Mouse (Mus musculus): ENCODE measurements around the gene Csgalnact2. TPM values are rescaled to one million over a fixed set of nuclear protein-coding genes. Genes with fewer than 3 reads are reported as not detected.
A peak's percentile ranks its signal among the peaks of the same experiment; 100 is the strongest.

Gene Csgalnact2
- polyA plus RNA-seq, 1 experiment = 7.1 TPM

- no peak for TF ChIP-seq CTCF (IDR thresholded peaks at IDR 0.05; ENCODE audit: low read depth, low read length)
- no peak for TF ChIP-seq POLR2A (IDR thresholded peaks at IDR 0.05; ENCODE audit: insufficient read depth, low read length)
- TF ChIP-seq EP300 (IDR thresholded peaks at IDR 0.05; ENCODE audit: insufficient read depth, low read depth, low read length) = no peak
- no peak overlapping the region for H3K27ac ChIP-seq (ENCODE audit: insufficient read depth, low read length)
Measured at GRCm38 (mm10) chr6:118127827-118128487, 11.0 kb downstream of the Csgalnact2 start.

GRCm38 (mm10) chr6:118127198-118127597, 11.7 kb downstream of the Csgalnact2 start:
- TF ChIP-seq CTCF (IDR thresholded peaks at IDR 0.05; ENCODE audit: low read depth, low read length) = no peak
- no peak for TF ChIP-seq EP300 (IDR thresholded peaks at IDR 0.05; ENCODE audit: insufficient read depth, low read depth, low read length)
- no peak for TF ChIP-seq POLR2A (IDR thresholded peaks at IDR 0.05; ENCODE audit: insufficient read depth, low read length)

More at GRCm38 (mm10) chr6:118127827-118128487, 11.0 kb downstream of the Csgalnact2 start:
- Histone ChIP-seq H3K4me1 (ENCODE audit: control insufficient read depth, insufficient read depth, low read length) (no peaks in the 10 kb centered on the region), H3K36me3 (ENCODE audit: control insufficient read depth, insufficient read depth, low read length, poor library complexity, severe bottlenecking) (no peaks in the 10 kb centered on the region), H3K4me3 (ENCODE audit: low read depth, low read length) (no peak overlapping the region), H3K9ac (ENCODE audit: low read depth, poor library complexity, severe bottlenecking) (no peak overlapping the region), H3K27me3 (ENCODE audit: control insufficient read depth, insufficient read depth, low read length, poor library complexity, severe bottlenecking) (no peaks in the 10 kb centered on the region), H3K9me3 (replicated peaks; ENCODE audit: control insufficient read depth, insufficient read depth, low read length, poor library complexity, severe bottlenecking) (no peaks in the 10 kb centered on the region)

GRCm38 (mm10) chr6:118126577-118126976, 12.4 kb downstream of the Csgalnact2 start:
- Histone ChIP-seq H3K9ac (ENCODE audit: low read depth, poor library complexity, severe bottlenecking) (no peak overlapping the region), H3K4me1 (ENCODE audit: control insufficient read depth, insufficient read depth, low read length) (no peaks in the 10 kb centered on the region), H3K36me3 (ENCODE audit: control insufficient read depth, insufficient read depth, low read length, poor library complexity, severe bottlenecking) (no peaks in the 10 kb centered on the region), H3K27me3 (ENCODE audit: control insufficient read depth, insufficient read depth, low read length, poor library complexity, severe bottlenecking) (no peaks in the 10 kb centered on the region), H3K27ac (ENCODE audit: insufficient read depth, low read length) (no peak overlapping the region), H3K9me3 (replicated peaks; ENCODE audit: control insufficient read depth, insufficient read depth, low read length, poor library complexity, severe bottlenecking) (no peaks in the 10 kb centered on the region), H3K4me3 (ENCODE audit: low read depth, low read length) (no peak overlapping the region)
- no peak for TF ChIP-seq CTCF (IDR thresholded peaks at IDR 0.05; ENCODE audit: low read depth, low read length)
- TF ChIP-seq EP300 (IDR thresholded peaks at IDR 0.05; ENCODE audit: insufficient read depth, low read depth, low read length) = no peak
- TF ChIP-seq POLR2A (IDR thresholded peaks at IDR 0.05; ENCODE audit: insufficient read depth, low read length) = no peak

More at GRCm38 (mm10) chr6:118127198-118127597, 11.7 kb downstream of the Csgalnact2 start:
- Histone ChIP-seq H3K27me3 (ENCODE audit: control insufficient read depth, insufficient read depth, low read length, poor library complexity, severe bottlenecking) (no peaks in the 10 kb centered on the region), H3K36me3 (ENCODE audit: control insufficient read depth, insufficient read depth, low read length, poor library complexity, severe bottlenecking) (no peaks in the 10 kb centered on the region), H3K9ac (ENCODE audit: low read depth, poor library complexity, severe bottlenecking) (no peak overlapping the region), H3K9me3 (replicated peaks; ENCODE audit: control insufficient read depth, insufficient read depth, low read length, poor library complexity, severe bottlenecking) (no peaks in the 10 kb centered on the region), H3K27ac (ENCODE audit: insufficient read depth, low read length) (no peak overlapping the region), H3K4me1 (ENCODE audit: control insufficient read depth, insufficient read depth, low read length) (no peaks in the 10 kb centered on the region), H3K4me3 (ENCODE audit: low read depth, low read length) (no peak overlapping the region)

- TF ChIP-seq EP300 (IDR thresholded peaks at IDR 0.05; ENCODE audit: insufficient read depth, low read depth, low read length) = no peak
- no peak for TF ChIP-seq POLR2A (IDR thresholded peaks at IDR 0.05; ENCODE audit: insufficient read depth, low read length)
- no peak for TF ChIP-seq CTCF (IDR thresholded peaks at IDR 0.05; ENCODE audit: low read depth, low read length)
- H3K27ac ChIP-seq (ENCODE audit: insufficient read depth, low read length) = no peak overlapping the region
Measured at GRCm38 (mm10) chr6:118122767-118123166, 16.2 kb downstream of the Csgalnact2 start.

GRCm38 (mm10) chr6:118111810-118112209, 27.1 kb downstream of the Csgalnact2 start:
- no peaks in the 10 kb centered on the region for H3K36me3 ChIP-seq (ENCODE audit: control insufficient read depth, insufficient read depth, low read length, poor library complexity, severe bottlenecking)
- no peaks in the 10 kb centered on the region for H3K9me3 ChIP-seq (replicated peaks; ENCODE audit: control insufficient read depth, insufficient read depth, low read length, poor library complexity, severe bottlenecking)
- H3K9ac ChIP-seq (ENCODE audit: low read depth, poor library complexity, severe bottlenecking) = no peak overlapping the region
- H3K4me3 ChIP-seq (ENCODE audit: low read depth, low read length) = no peak overlapping the region
- H3K27me3 ChIP-seq (ENCODE audit: control insufficient read depth, insufficient read depth, low read length, poor library complexity, severe bottlenecking) = no peaks in the 10 kb centered on the region
- TF ChIP-seq POLR2A (IDR thresholded peaks at IDR 0.05; ENCODE audit: insufficient read depth, low read length) = no peak
- TF ChIP-seq EP300 (IDR thresholded peaks at IDR 0.05; ENCODE audit: insufficient read depth, low read depth, low read length) = no peak
- TF ChIP-seq CTCF (IDR thresholded peaks at IDR 0.05; ENCODE audit: low read depth, low read length) = no peak
- H3K4me1 ChIP-seq (ENCODE audit: control insufficient read depth, insufficient read depth, low read length) = no peaks in the 10 kb centered on the region
- H3K27ac ChIP-seq (ENCODE audit: insufficient read depth, low read length) = no peak overlapping the region

More at GRCm38 (mm10) chr6:118122767-118123166, 16.2 kb downstream of the Csgalnact2 start:
- H3K9ac ChIP-seq (ENCODE audit: low read depth, poor library complexity, severe bottlenecking) = no peak overlapping the region
- no peaks in the 10 kb centered on the region for H3K36me3 ChIP-seq (ENCODE audit: control insufficient read depth, insufficient read depth, low read length, poor library complexity, severe bottlenecking)
- no peak overlapping the region for H3K4me3 ChIP-seq (ENCODE audit: low read depth, low read length)
- no peaks in the 10 kb centered on the region for H3K27me3 ChIP-seq (ENCODE audit: control insufficient read depth, insufficient read depth, low read length, poor library complexity, severe bottlenecking)
- H3K9me3 ChIP-seq (replicated peaks; ENCODE audit: control insufficient read depth, insufficient read depth, low read length, poor library complexity, severe bottlenecking) = no peaks in the 10 kb centered on the region
- H3K4me1 ChIP-seq (ENCODE audit: control insufficient read depth, insufficient read depth, low read length) = no peaks in the 10 kb centered on the region

- no peaks in the 10 kb centered on the region for H3K36me3 ChIP-seq (ENCODE audit: control insufficient read depth, insufficient read depth, low read length, poor library complexity, severe bottlenecking)
- no peaks in the 10 kb centered on the region for H3K4me1 ChIP-seq (ENCODE audit: control insufficient read depth, insufficient read depth, low read length)
- TF ChIP-seq EP300 (IDR thresholded peaks at IDR 0.05; ENCODE audit: insufficient read depth, low read depth, low read length) = no peak
- TF ChIP-seq CTCF (IDR thresholded peaks at IDR 0.05; ENCODE audit: low read depth, low read length) = peak; percentile 21
- H3K4me3 ChIP-seq (ENCODE audit: low read depth, low read length) = no peak overlapping the region
- H3K27ac ChIP-seq (ENCODE audit: insufficient read depth, low read length) = no peak overlapping the region
- H3K27me3 ChIP-seq (ENCODE audit: control insufficient read depth, insufficient read depth, low read length, poor library complexity, severe bottlenecking) = no peaks in the 10 kb centered on the region
- no peak overlapping the region for H3K9ac ChIP-seq (ENCODE audit: low read depth, poor library complexity, severe bottlenecking)
- no peaks in the 10 kb centered on the region for H3K9me3 ChIP-seq (replicated peaks; ENCODE audit: control insufficient read depth, insufficient read depth, low read length, poor library complexity, severe bottlenecking)
Measured at GRCm38 (mm10) chr6:118099311-118099802, 39.6 kb downstream of the Csgalnact2 start.
